Mouse (Mus musculus): ENCODE measurements around the gene 9130019O22Rik. TPM values are rescaled to one million over a fixed set of nuclear protein-coding genes. Genes with fewer than 3 reads are reported as not detected.
A peak's percentile ranks its signal among the peaks of the same experiment; 100 is the strongest.

9130019O22Rik gene
- polyA plus RNA-seq, 1 experiment: 6.4 TPM

DNA sequence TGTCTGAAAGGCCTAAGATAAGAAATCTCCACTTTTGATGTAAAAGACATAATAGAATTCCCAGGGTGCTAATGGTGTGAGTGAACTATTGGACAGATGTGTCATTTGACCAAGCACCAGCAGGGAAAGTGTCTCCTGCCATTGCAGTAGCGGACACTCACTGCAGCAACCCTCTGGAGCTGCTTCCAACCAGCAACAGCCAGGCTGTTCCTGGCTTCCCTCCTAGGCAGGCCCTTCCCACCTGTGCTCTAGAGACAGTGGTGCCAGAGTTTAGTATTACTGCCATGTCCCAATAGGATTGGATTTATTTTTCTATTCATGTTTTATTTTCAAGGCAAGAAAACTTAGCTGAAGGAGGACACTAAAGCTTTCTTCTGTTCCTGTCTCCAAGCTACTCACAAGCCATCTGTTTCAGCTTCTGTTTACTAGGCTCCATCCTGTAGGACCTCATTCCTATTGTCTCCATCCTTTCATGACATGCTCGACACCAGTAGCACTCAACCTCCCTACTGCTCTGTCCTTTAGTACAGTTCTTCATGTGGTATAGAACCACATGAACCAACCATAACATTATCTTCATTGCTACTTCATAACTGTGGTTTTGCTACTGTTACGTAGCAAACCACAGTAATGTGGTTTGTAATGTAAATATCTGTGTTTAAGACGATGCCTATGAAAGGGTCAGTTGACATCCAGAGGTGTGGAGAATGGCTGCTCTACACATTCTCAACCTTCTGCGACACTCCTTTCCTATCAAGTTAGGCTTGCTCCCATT is 35.5 kb downstream of the 9130019O22Rik start:
- no peak for TF ChIP-seq POLR2A (IDR thresholded peaks at IDR 0.05; ENCODE audit: control insufficient read depth, extremely low read depth, insufficient read depth, low read length, poor library complexity)
- TF ChIP-seq CTCF (IDR thresholded peaks at IDR 0.05; ENCODE audit: borderline replicate concordance, control insufficient read depth, extremely low read depth, insufficient read depth, low read length, poor library complexity): no peak
- H3K27ac ChIP-seq (ENCODE audit: control insufficient read depth, insufficient read depth, low read length): no peak overlapping the region
- H3K27me3 ChIP-seq (ENCODE audit: control insufficient read depth, insufficient read depth, low read length): no peaks in the 10 kb centered on the region
- DNase-seq: no peak
- WGBS: 45% methylated on average over 5 of the region's 5 CpGs
- no peaks in the 10 kb centered on the region for H3K36me3 ChIP-seq (ENCODE audit: control insufficient read depth, insufficient read depth, low read length)
- no peak overlapping the region for H3K4me3 ChIP-seq (ENCODE audit: control insufficient read depth, insufficient read depth, low read length)
- no peaks in the 10 kb centered on the region for H3K4me1 ChIP-seq (replicated peaks; ENCODE audit: control insufficient read depth, insufficient read depth, low read length)

DNA sequence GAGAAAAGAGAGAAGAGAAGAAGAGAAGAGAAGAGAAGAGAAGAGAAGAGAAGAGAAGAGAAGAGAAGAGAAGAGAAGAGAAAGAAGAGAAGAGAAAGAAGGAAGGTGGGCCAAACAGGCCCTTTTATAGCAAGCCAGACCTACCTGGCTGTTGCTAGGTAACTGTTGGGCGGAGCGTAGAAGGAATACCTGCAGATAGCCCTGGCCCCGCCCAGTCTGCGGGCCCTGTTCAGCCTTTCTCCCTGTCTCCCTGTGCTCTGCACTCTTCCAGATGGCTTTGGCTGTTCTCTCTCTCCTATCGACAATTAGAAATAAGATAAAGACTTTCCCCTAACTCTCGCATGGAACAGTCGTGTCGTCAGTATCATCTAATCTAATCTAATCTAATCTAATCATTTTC is 40.3 kb downstream of the 9130019O22Rik start:
- TF ChIP-seq CTCF (IDR thresholded peaks at IDR 0.05; ENCODE audit: borderline replicate concordance, control insufficient read depth, extremely low read depth, insufficient read depth, low read length, poor library complexity): no peak
- TF ChIP-seq POLR2A (IDR thresholded peaks at IDR 0.05; ENCODE audit: control insufficient read depth, extremely low read depth, insufficient read depth, low read length, poor library complexity): no peak
- peaks cover 5% of the 10 kb centered on the region; the same call in 1 of the 2 replicates for H3K4me1 ChIP-seq (replicated peaks; ENCODE audit: control insufficient read depth, insufficient read depth, low read length)
- 69% methylated on average over 8 of the region's 8 CpGs for WGBS
- H3K36me3 ChIP-seq (ENCODE audit: control insufficient read depth, insufficient read depth, low read length): no peaks in the 10 kb centered on the region
- no peak overlapping the region for H3K4me3 ChIP-seq (ENCODE audit: control insufficient read depth, insufficient read depth, low read length)
- no peaks in the 10 kb centered on the region for H3K27me3 ChIP-seq (ENCODE audit: control insufficient read depth, insufficient read depth, low read length)
- no peak overlapping the region for H3K27ac ChIP-seq (ENCODE audit: control insufficient read depth, insufficient read depth, low read length)
- DNase-seq: no peak

DNA sequence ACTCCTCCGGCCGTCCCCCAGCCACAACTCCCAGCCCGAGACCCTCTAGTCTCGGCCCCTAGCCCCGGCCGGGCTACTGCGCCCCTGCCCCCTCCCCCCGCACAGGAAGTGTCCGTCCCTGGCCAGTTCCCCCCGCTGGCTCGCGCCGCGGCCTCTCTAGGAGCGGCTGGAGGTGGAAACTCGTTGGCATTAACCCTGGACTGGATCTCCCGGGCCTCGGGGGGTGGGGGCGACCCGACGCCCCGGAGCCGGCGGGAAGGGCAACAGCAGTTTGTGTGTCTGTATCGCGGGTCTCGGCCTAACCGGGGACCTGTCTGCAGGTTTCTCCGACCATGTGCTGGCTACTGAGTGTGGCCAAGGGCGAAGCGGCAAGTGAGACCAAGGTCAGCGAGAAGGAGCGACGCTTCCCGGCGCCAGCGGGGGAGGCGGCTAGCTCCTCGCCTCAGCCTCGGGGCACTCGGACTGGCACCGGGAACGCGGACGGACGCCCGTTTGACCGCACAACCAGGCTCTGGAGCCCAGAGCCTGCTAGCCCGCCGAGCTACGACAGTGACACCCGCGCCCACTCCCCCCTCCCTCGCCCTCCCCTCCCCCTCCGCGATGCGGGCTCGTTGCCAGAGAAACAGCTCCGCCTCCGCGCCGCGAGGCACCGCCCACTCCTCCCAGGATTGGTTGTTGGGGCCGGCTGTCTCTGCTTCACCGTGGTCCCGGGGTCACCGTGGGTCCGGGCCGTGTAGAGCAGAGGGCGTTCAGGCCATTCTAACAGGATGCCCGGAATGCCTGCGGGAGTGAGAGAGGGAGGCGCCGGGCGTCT is 41.2 kb downstream of the 9130019O22Rik start, which contains the start of gene Zfp768:
TSS of gene Zfp768 (minus strand) at position 78 of the 814 bp plus-strand sequence.
- DNase-seq: peak; percentile 93
- Histone ChIP-seq H3K27me3 (ENCODE audit: control insufficient read depth, insufficient read depth, low read length) (no peaks in the 10 kb centered on the region), H3K27ac (ENCODE audit: control insufficient read depth, insufficient read depth, low read length) (no peak within 1 kb of the TSS), H3K36me3 (ENCODE audit: control insufficient read depth, insufficient read depth, low read length) (no peaks in the 10 kb centered on the region), H3K4me1 (replicated peaks; ENCODE audit: control insufficient read depth, insufficient read depth, low read length) (peaks cover 5% of the 10 kb centered on the region; the same call in 1 of the 2 replicates), H3K4me3 (ENCODE audit: control insufficient read depth, insufficient read depth, low read length) (peak within 1 kb of the TSS; percentile 57)
- TF ChIP-seq POLR2A (IDR thresholded peaks at IDR 0.05; ENCODE audit: control insufficient read depth, extremely low read depth, insufficient read depth, low read length, poor library complexity) (no peak), CTCF (IDR thresholded peaks at IDR 0.05; ENCODE audit: borderline replicate concordance, control insufficient read depth, extremely low read depth, insufficient read depth, low read length, poor library complexity) (0 out of 2 replicates have a peak, but pooled peaks have one; percentile 11)
- under 1% methylated on average over 75 of the region's 76 CpGs for WGBS

DNA sequence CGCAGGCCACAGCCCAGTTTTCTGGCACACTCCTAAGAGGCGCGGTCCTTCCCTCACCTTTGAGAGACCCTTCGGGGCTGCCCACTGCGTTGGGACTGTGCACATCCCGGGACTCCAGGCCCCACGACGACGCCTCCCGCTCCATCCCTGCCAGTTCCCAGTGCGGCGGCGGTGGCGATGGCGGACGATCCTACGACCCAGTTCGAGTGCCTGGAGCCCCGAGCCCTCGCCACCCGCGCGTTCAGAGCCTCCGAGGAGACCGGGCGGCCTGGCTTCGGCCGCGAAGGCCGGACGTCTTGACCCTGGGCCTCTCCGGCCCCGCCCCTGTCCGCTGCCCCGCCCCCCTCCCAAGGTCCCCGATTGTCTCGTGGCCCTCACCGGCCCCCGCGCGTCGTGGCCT is 41.9 kb downstream of the 9130019O22Rik start:
- 3% methylated on average over 42 of the region's 42 CpGs for WGBS
- no peak overlapping the region for H3K27ac ChIP-seq (ENCODE audit: control insufficient read depth, insufficient read depth, low read length)
- H3K4me1 ChIP-seq (replicated peaks; ENCODE audit: control insufficient read depth, insufficient read depth, low read length): peaks cover 5% of the 10 kb centered on the region; the same call in 1 of the 2 replicates
- no peak for DNase-seq
- no peaks in the 10 kb centered on the region for H3K27me3 ChIP-seq (ENCODE audit: control insufficient read depth, insufficient read depth, low read length)
- H3K36me3 ChIP-seq (ENCODE audit: control insufficient read depth, insufficient read depth, low read length): no peaks in the 10 kb centered on the region
- TF ChIP-seq POLR2A (IDR thresholded peaks at IDR 0.05; ENCODE audit: control insufficient read depth, extremely low read depth, insufficient read depth, low read length, poor library complexity) (no peak), CTCF (IDR thresholded peaks at IDR 0.05; ENCODE audit: borderline replicate concordance, control insufficient read depth, extremely low read depth, insufficient read depth, low read length, poor library complexity) (no peak)
- H3K4me3 ChIP-seq (ENCODE audit: control insufficient read depth, insufficient read depth, low read length): peak overlapping the region; percentile 57

DNA sequence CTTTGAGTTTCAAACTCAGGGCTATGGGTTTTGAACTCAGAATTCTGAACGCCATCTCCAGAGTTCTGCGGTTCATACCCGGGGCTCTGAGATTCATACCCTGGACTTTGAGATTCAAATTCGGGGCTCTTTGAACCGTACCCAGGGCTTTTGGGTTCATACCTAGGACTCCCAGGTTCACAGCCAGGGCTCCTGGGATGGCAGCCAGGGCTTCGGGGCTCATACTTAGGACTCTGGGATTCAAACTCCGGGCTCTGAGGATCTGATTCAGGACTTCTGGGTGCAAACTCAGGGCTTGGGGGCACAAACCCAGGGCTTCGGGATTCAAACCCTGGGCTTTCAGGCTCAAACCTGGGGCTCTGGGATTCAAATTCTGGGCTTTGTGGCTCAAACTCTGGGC is 42.6 kb downstream of the 9130019O22Rik start:
- H3K27ac ChIP-seq (ENCODE audit: control insufficient read depth, insufficient read depth, low read length): no peak overlapping the region
- TF ChIP-seq POLR2A (IDR thresholded peaks at IDR 0.05; ENCODE audit: control insufficient read depth, extremely low read depth, insufficient read depth, low read length, poor library complexity) (no peak), CTCF (IDR thresholded peaks at IDR 0.05; ENCODE audit: borderline replicate concordance, control insufficient read depth, extremely low read depth, insufficient read depth, low read length, poor library complexity) (no peak)
- DNase-seq: no peak

DNA sequence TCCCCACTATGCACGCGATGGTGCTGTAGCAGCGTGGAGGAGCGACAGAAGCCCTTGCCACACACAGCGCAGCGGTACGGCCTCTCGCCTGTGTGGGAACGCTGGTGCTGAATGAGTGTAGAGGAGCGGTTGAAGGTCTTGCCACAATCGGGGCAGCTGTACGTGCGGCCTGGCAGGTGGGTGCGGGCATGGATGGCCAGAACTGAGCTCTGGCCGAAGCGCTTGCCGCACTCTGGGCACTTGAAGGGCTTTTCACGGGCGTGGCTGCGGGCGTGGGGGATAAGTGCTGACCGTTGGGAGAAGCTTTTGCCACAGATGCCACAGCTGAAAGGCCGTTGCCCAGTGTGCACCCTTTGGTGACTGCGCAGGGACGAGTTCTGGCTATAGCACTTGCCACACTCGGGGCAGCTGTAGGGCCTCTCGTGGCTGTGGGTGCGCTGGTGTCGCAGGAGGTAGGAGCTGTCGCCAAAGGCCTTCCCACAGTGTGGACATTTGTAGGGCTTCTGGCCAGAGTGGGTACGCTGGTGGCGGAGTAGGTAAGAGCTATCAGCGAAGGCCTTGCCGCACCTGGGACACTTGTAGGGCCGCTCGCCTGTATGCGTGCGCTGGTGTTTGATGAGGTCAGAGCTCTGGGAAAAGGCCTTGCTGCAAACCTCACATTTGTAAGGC is 43.5 kb downstream of the 9130019O22Rik start:
- Histone ChIP-seq H3K27me3 (ENCODE audit: control insufficient read depth, insufficient read depth, low read length) (no peaks in the 10 kb centered on the region), H3K4me3 (ENCODE audit: control insufficient read depth, insufficient read depth, low read length) (no peak overlapping the region), H3K4me1 (replicated peaks; ENCODE audit: control insufficient read depth, insufficient read depth, low read length) (peaks cover 5% of the 10 kb centered on the region; the same call in 1 of the 2 replicates), H3K36me3 (ENCODE audit: control insufficient read depth, insufficient read depth, low read length) (no peaks in the 10 kb centered on the region), H3K27ac (ENCODE audit: control insufficient read depth, insufficient read depth, low read length) (no peak overlapping the region)
- WGBS: 96% methylated on average over 38 of the region's 38 CpGs
- no peak for DNase-seq
- TF ChIP-seq POLR2A (IDR thresholded peaks at IDR 0.05; ENCODE audit: control insufficient read depth, extremely low read depth, insufficient read depth, low read length, poor library complexity) (no peak), CTCF (IDR thresholded peaks at IDR 0.05; ENCODE audit: borderline replicate concordance, control insufficient read depth, extremely low read depth, insufficient read depth, low read length, poor library complexity) (no peak)

More for the DNA sequence above, 42.6 kb downstream of the 9130019O22Rik start:
- Histone ChIP-seq H3K4me3 (ENCODE audit: control insufficient read depth, insufficient read depth, low read length) (no peak overlapping the region), H3K4me1 (replicated peaks; ENCODE audit: control insufficient read depth, insufficient read depth, low read length) (peaks cover 5% of the 10 kb centered on the region; the same call in 1 of the 2 replicates), H3K27me3 (ENCODE audit: control insufficient read depth, insufficient read depth, low read length) (no peaks in the 10 kb centered on the region), H3K36me3 (ENCODE audit: control insufficient read depth, insufficient read depth, low read length) (no peaks in the 10 kb centered on the region)
- 94% methylated on average over 8 of the region's 8 CpGs for WGBS
